Mouse (Mus musculus): Measurements from ENCODE around the gene Mtch1. TPM values are rescaled to one million over a fixed set of nuclear protein-coding genes. Genes with fewer than 3 reads are reported as not detected.

The Mtch1 gene
- polyA plus RNA-seq, 1 experiment from 2014 or later: 308 TPM

DNA sequence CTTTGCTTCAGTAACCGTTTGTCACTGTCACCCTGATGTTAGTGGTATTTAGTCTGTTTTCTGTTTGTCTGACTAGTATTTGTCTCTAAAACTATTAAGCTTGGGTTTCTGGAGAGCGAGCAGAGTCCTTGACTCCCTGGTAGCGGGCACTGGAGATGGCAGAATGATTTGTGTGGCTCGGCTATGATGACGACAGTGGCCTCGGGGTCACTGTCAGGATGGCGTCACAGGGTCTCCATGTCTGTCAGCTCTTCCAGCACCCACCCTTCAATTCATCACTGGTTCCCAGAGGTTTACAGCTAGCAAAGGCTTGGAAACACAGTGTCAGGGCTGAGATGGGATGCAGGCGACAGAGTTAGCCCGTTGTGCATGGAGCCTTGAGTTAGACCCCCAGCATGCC, 36.2 kb upstream of the Mtch1 start:
- no peak for ATAC-seq (replicated peaks; ENCODE audit: low FRiP score)

DNA sequence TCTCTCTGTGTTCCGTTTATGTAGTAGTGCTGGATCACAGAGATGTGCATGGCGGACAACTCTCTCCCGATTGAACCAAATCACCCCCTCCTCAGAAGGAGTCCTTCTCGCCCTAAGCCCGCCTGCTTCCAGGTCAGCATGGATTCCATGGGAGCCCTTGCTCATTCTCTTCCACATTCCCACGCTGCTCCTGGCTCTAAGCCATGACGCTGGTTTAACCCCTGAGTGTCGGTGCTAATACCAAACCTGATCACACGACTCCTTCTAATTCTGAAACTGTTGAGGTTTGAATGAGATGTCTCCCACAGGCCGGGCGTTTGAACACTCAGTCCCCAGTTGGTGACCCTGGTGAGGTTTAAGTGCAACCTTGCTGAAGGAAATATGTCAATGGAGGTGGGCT, 34.7 kb upstream of the Mtch1 start:
- Histone ChIP-seq H3K4me3 (replicated peaks) (no peak overlapping the region), H3K4me2 (no peak overlapping the region), H3K36me3 (no peaks in the 10 kb centered on the region), H3K4me1 (peaks cover 7% of the 10 kb centered on the region), H3K9me3 (replicated peaks) (no peaks in the 10 kb centered on the region), H3K9ac (no peak overlapping the region), H3K27me3 (no peaks in the 10 kb centered on the region), H3K27ac (no peak overlapping the region)
- no peak for ATAC-seq (replicated peaks; ENCODE audit: low FRiP score)
- 58% methylated on average over 11 of the region's 11 CpGs for WGBS

More for the DNA sequence above, 36.2 kb upstream of the Mtch1 start:
- Histone ChIP-seq H3K9me3 (replicated peaks) (no peaks in the 10 kb centered on the region), H3K27me3 (no peaks in the 10 kb centered on the region), H3K4me2 (no peak overlapping the region), H3K4me1 (peaks cover 7% of the 10 kb centered on the region), H3K4me3 (replicated peaks) (no peak overlapping the region), H3K27ac (no peak overlapping the region), H3K9ac (no peak overlapping the region), H3K36me3 (no peaks in the 10 kb centered on the region)
- 57% methylated on average over 9 of the region's 9 CpGs for WGBS

DNA sequence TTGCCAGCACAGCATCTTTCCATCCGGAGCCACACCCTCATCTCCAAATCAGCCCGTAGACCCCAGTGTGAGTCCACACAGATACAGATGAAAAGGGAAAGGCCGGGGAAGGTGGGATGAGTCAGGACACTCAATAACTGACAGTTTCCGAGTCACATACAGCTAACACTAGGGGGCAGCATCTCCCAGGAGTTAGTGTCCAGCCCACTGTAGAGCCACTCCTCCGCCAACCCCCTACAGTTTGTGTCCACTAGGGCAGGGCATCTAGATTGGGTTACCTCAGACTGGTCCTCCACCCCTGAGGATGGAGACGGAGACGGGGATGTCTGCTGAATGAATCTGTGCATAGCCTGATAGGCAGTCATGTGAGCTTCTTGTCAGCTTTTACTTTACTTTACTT, 33.7 kb upstream of the Mtch1 start:
- peaks cover 7% of the 10 kb centered on the region for H3K4me1 ChIP-seq
- no peak overlapping the region for H3K4me2 ChIP-seq
- H3K4me3 ChIP-seq (replicated peaks): no peak overlapping the region
- no peak overlapping the region for H3K9ac ChIP-seq
- no peak overlapping the region for H3K27ac ChIP-seq
- WGBS: 23% methylated on average over 7 of the region's 7 CpGs
- H3K27me3 ChIP-seq: no peaks in the 10 kb centered on the region
- no peaks in the 10 kb centered on the region for H3K36me3 ChIP-seq
- ATAC-seq (replicated peaks; ENCODE audit: low FRiP score): peak; percentile 69; the same call in 1 of the 2 replicates
- H3K9me3 ChIP-seq (replicated peaks): no peaks in the 10 kb centered on the region

DNA sequence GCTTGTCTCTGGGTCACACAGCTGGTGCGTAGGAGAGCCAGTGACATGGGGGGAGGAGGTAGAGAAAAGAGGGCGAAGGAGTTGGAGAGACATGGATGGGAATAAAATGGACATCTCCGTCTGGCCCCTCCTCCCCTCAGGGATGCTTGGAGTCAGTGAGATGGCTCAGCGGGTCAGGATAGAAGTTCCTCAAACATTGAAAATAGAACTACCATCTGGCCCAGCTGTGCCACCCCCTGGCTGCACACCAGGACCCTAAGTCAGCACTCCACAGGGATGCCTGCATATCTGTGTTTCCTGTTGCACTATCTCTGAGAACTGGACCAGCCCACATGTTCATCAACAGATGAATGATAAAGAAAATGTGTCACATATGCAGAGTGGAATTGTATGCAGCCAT, 32.5 kb upstream of the Mtch1 start:
- 66% methylated on average over 4 of the region's 4 CpGs for whole genome bisulfite sequencing
- no peak for ATAC-seq (replicated peaks; ENCODE audit: low FRiP score)
- H3K4me3 ChIP-seq (replicated peaks): no peak overlapping the region
- H3K9me3 ChIP-seq (replicated peaks): no peaks in the 10 kb centered on the region
- H3K4me2 ChIP-seq: no peak overlapping the region
- H3K27ac ChIP-seq: no peak overlapping the region
- no peaks in the 10 kb centered on the region for H3K27me3 ChIP-seq
- H3K9ac ChIP-seq: no peak overlapping the region
- H3K4me1 ChIP-seq: peaks cover 7% of the 10 kb centered on the region
- H3K36me3 ChIP-seq: no peaks in the 10 kb centered on the region

DNA sequence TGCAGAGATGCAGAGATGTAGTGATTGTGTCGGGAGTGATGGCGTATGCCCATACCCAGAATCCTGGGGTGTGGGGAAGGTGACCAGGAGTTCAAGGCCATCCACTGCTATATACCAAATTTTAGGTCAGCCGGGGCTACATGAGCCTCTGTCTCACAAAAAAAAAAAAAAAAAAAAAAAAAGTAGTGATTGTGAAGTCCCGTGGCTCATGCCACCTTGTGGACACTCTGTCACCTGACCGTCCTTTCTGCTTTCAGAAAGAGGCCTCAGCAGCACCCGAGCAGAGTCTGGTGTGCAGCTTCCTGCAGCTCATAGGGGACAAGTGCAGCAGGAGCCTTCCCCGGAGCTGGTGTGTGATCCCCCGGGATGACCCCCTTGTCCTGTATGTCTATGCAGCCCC, 30.3 kb upstream of the Mtch1 start:
- Histone ChIP-seq H3K36me3 (no peaks in the 10 kb centered on the region), H3K4me1 (peaks cover 7% of the 10 kb centered on the region), H3K27ac (no peak overlapping the region), H3K4me2 (no peak overlapping the region), H3K4me3 (replicated peaks) (no peak overlapping the region), H3K9me3 (replicated peaks) (no peaks in the 10 kb centered on the region), H3K27me3 (no peaks in the 10 kb centered on the region), H3K9ac (no peak overlapping the region)
- WGBS: 69% methylated on average over 8 of the region's 8 CpGs
- ATAC-seq (replicated peaks; ENCODE audit: low FRiP score): no peak

DNA sequence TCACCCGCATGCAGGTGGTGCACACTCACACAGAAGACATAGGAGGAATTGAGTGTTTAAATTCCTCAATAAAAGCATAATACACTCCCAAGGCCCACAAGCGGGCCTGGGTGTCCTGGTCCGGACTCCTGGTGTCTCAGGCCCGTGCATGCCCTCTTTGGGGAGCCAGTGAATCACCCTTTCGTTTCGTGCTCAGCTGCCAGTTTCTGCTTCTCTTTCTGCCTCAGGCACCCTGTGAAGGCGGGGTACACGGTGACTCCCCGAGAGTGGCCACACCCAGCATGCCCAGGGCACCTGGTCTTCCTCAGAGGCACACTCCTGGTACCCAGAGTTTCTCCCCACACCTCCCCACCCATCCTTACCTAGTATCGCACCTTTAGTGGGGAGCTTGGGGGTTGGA, 28.1 kb upstream of the Mtch1 start:
- H3K27me3 ChIP-seq: no peaks in the 10 kb centered on the region
- H3K9me3 ChIP-seq (replicated peaks): no peaks in the 10 kb centered on the region
- no peak overlapping the region for H3K27ac ChIP-seq
- 83% methylated on average over 10 of the region's 10 CpGs for WGBS
- peaks cover under 1% of the 10 kb centered on the region for H3K4me1 ChIP-seq
- H3K4me2 ChIP-seq: no peak overlapping the region
- no peak for ATAC-seq (replicated peaks; ENCODE audit: low FRiP score)
- H3K36me3 ChIP-seq: no peaks in the 10 kb centered on the region
- no peak overlapping the region for H3K9ac ChIP-seq
- no peak overlapping the region for H3K4me3 ChIP-seq (replicated peaks)

DNA sequence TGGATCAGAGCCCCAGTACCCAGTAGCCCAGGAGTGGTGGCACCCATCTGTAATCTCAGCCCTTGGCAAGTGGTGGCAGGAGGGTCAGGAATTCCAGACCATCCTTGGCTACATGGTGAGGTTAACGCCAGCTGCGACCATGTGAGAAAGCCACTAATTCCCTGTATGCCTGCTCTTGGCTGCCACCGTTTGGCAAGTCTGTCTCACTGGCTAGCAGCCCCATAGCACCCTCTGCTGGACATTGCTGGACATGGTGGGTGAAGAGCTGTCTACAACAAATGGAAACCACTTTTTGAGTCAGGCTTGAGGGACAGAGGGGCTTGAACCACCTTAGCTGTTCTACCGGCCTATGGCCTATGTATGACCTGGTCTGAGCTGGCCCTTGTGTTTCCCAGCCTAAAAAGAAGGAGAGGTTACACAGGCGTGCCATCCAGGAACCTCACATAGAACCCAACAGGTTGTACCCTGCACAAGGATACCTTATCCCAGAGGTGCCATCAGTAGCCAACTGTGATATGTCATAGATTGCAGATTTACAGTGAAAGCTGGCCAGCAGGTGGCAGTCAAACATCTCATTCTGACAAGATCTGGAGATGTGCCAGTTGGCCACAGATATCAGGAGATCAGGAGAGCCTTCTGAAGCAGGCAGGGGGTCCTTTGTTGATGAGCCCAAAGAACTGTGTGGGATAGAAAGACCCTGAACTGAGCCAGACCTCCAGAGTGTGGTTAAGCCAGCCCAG, 23.4 kb upstream of the Mtch1 start:
- no peaks in the 10 kb centered on the region for H3K36me3 ChIP-seq
- no peaks in the 10 kb centered on the region for H3K9me3 ChIP-seq (replicated peaks)
- H3K4me2 ChIP-seq: no peak overlapping the region
- H3K9ac ChIP-seq: no peak overlapping the region
- no peak overlapping the region for H3K27ac ChIP-seq
- no peak overlapping the region for H3K4me3 ChIP-seq (replicated peaks)
- 4% methylated on average over 5 of the region's 5 CpGs for WGBS
- ATAC-seq (replicated peaks; ENCODE audit: low FRiP score): peak; percentile 40
- H3K4me1 ChIP-seq: peaks cover 14% of the 10 kb centered on the region
- H3K27me3 ChIP-seq: 0 out of 2 replicates have a peak, but pooled peaks cover 2% of the 10 kb centered on the region

DNA sequence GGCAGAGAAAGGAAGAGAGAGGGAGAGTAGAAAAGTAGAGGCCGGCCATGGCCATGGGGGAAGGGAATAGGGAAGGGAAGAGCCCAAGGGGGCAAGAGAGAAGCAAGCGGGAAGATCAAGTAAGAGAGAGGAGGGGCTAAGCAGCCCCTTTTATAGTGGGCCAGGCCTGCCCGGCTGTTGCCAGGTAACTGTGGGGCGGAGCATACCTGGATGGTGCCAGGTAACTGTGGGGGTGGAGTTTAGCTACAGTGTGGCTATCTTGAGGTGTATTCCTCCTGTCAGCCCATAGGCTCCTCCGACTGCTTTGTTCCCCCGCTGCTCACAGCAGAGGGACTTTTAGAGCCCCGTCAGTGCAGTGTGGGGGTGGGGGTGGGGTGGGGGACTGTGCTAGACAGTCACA, 21.0 kb upstream of the Mtch1 start:
- WGBS: 17% methylated on average over 7 of the region's 7 CpGs
- peaks cover 18% of the 10 kb centered on the region for H3K4me1 ChIP-seq
- H3K27me3 ChIP-seq: 0 out of 2 replicates have a peak, but pooled peaks cover 2% of the 10 kb centered on the region
- no peaks in the 10 kb centered on the region for H3K36me3 ChIP-seq
- peak overlapping the region; percentile 15; the same call in 1 of the 2 replicates for H3K4me3 ChIP-seq (replicated peaks)
- H3K4me2 ChIP-seq: peak overlapping the region; percentile 42
- no peak overlapping the region for H3K27ac ChIP-seq
- ATAC-seq (replicated peaks; ENCODE audit: low FRiP score): peak; percentile 23; the same call in 1 of the 2 replicates
- no peaks in the 10 kb centered on the region for H3K9me3 ChIP-seq (replicated peaks)
- H3K9ac ChIP-seq: no peak overlapping the region

DNA sequence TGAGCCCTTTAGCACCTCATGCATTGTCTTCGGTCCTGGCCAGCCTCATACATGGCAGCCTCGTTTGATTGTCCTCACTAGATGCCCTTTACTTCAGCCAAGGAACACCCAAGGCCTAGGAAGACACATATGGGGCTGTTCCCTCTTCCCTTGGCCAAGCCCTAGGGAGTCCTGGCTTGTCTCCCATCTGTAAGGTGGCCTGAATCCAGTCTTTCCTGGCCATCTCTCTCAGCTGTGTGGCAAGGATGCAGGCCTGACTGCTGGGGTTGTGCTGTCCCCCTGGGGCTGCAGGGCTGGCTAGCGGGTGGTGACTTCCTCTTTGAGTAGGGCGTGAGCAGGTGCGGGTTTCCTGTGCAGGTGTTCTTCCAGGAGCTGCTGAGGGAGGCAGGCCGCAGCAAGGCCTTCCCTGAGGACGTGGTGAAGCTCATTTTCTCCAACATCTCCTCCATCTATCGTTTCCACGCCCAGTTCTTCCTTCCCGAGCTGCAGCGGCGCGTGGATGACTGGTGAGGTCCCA, 17.4 kb upstream of the Mtch1 start:
- Histone ChIP-seq H3K4me1 (peaks cover 29% of the 10 kb centered on the region), H3K4me3 (replicated peaks) (no peak overlapping the region), H3K27me3 (0 out of 2 replicates have a peak, but pooled peaks cover 2% of the 10 kb centered on the region), H3K9me3 (replicated peaks) (no peaks in the 10 kb centered on the region), H3K4me2 (no peak overlapping the region), H3K9ac (no peak overlapping the region), H3K36me3 (no peaks in the 10 kb centered on the region), H3K27ac (no peak overlapping the region)
- no peak for ATAC-seq (replicated peaks; ENCODE audit: low FRiP score)
- WGBS: 85% methylated on average over 13 of the region's 13 CpGs

DNA sequence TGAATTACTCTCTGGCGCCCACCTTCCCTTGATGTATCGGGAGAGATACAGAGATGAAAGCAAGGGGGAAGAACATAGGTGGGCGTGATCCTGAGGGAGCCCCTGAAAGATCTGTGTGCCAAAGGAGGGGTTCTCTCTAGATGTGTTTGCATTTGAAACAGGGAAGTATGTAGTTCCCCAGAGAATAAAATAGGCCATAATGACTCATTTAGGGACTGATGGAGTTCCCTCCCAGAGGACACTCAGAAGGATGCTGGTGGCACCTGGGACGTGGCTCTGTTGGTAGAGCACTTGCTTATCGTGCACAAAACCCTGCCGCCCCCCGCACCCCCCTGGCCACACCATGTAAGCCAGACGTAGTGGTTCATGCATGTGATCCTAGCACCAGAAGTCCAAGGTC, 15.4 kb upstream of the Mtch1 start:
- ATAC-seq (replicated peaks; ENCODE audit: low FRiP score): no peak
- WGBS: 78% methylated on average over 8 of the region's 8 CpGs
- Histone ChIP-seq H3K9me3 (replicated peaks) (no peaks in the 10 kb centered on the region), H3K4me3 (replicated peaks) (no peak overlapping the region), H3K9ac (no peak overlapping the region), H3K27me3 (0 out of 2 replicates have a peak, but pooled peaks cover 2% of the 10 kb centered on the region), H3K36me3 (no peaks in the 10 kb centered on the region), H3K27ac (no peak overlapping the region), H3K4me2 (no peak overlapping the region), H3K4me1 (peaks cover 17% of the 10 kb centered on the region)

DNA sequence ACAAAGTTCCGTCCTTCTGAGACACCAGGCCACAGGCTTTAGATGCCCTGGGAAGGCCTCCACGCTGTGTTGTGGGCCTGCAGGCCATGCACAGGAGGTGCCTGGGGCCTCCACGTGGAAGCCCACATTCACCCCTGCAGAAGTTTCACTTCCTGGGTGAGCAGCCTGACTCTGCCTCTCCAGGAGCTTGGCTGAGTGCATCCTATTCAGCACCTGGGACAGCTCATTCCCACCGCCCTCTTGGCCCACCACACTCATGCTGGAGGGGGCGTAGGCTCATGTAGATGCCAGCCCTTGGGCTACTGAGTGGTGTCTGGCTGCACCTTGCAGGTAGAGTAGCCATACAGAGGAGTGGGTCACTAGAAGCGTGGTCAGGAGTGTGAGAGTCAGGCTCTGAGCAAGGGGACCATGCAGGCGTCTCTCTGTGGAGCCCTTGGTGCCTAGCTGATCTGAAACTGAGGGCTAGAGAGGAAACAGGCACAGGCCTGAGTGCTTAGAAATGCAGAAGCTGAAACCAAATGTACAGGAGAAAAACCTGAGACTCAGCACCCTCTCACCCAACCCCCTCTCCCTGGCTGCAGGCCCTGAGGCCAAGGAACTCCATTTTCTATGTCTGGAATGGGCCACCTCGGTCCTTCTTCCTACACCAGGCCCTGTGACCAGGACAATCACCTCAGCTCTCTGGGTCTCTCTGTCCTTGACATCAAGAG, 14.4 kb upstream of the Mtch1 start:
- no peak overlapping the region for H3K4me2 ChIP-seq
- H3K4me3 ChIP-seq (replicated peaks): no peak overlapping the region
- no peaks in the 10 kb centered on the region for H3K36me3 ChIP-seq
- H3K27ac ChIP-seq: no peak overlapping the region
- no peak for ATAC-seq (replicated peaks; ENCODE audit: low FRiP score)
- no peaks in the 10 kb centered on the region for H3K27me3 ChIP-seq
- H3K9ac ChIP-seq: no peak overlapping the region
- peaks cover 20% of the 10 kb centered on the region for H3K4me1 ChIP-seq
- 55% methylated on average over 8 of the region's 8 CpGs for WGBS
- H3K9me3 ChIP-seq (replicated peaks): no peaks in the 10 kb centered on the region

DNA sequence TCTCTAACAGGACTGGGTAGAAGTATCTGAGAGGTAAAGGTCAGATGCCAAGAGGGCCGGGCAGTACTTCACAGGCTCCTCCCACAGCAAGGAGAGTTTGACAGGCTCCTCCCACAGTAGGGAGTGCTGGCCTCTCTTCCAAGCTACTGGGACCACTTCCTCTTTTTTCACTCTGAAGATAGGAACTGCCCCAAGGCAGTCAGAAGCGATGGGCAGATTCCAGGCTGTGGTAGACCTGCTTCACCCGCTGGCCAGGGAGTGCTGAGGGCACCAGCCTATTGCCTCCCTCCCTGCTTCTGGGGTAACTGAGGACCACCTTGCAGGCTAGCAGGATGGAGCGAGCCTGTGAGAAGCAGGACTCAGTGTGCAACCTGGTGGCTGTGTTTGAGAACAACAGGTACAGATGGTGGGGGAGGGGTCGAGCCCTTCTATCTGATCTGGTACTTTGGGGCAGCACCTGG, 13.1 kb upstream of the Mtch1 start, which contains the start of gene Fgd2:
Fgd2 (plus strand) TSS at position 154 of the 461 bp plus-strand sequence.
- Histone ChIP-seq H3K4me2 (peak within 1 kb of the TSS; percentile 28), H3K4me3 (replicated peaks) (peak within 1 kb of the TSS; percentile 4; the same call in 1 of the 2 replicates), H3K9ac (no peak within 1 kb of the TSS), H3K36me3 (no peaks in the 10 kb centered on the region), H3K9me3 (replicated peaks) (no peaks in the 10 kb centered on the region), H3K27me3 (no peaks in the 10 kb centered on the region), H3K4me1 (peaks cover 34% of the 10 kb centered on the region), H3K27ac (no peak within 1 kb of the TSS; the same call in 1 of the 2 replicates)
- no peak for ATAC-seq (replicated peaks; ENCODE audit: low FRiP score)
- WGBS: 22% methylated on average over 5 of the region's 5 CpGs
